Comparison of ENCODE assay signal across 9 mouse cellular contexts in genomic region chr13:55105953-55106691, GRCm38 (mm10). TPM values are rescaled to one million over a fixed set of nuclear protein-coding genes. Genes with fewer than 3 reads are reported as not detected.
DNase-seq lines count a peak whose midpoint lies in the region; ATAC-seq and TF ChIP-seq lines count a peak whose summit lies in the region.
"Had no signal": no experiment of that assay in that cellular context is flagged by ENCODE, and none has a peak within 500 bp of the region (broad histone marks: within the 10 kb centered on the region; RNA-seq: fewer than 3 reads in every experiment).

No protein-coding gene starts in this region.

- no peaks in the 10 kb centered on the region for H3K9me3 ChIP-seq in forebrain, embryonic 16.5 days (ENCODE audit: control insufficient read depth, low read length)
- no peaks in the 10 kb centered on the region for H3K9me3 ChIP-seq in midbrain, embryonic 15.5 days

- peak overlapping the region; percentile 69 for H3K4me3 ChIP-seq in cerebellum, adult 2 months (replicated peaks; ENCODE audit: insufficient read depth, low read depth, low read length)
- peak overlapping the region; percentile 92 for H3K4me3 ChIP-seq in forebrain, embryonic 16.5 days (replicated peaks; ENCODE audit: low read length)
- H3K4me3 ChIP-seq in midbrain, embryonic 15.5 days = peak overlapping the region; percentile 73

- peaks cover 4% of the 10 kb centered on the region for H3K4me1 ChIP-seq in cerebellum, adult 2 months (ENCODE audit: control insufficient read depth, insufficient read depth, low read length)
- peaks cover 14% of the 10 kb centered on the region for H3K4me1 ChIP-seq in forebrain, embryonic 16.5 days (replicated peaks; ENCODE audit: control insufficient read depth, insufficient read depth, low read length)
- peaks cover 15% of the 10 kb centered on the region for H3K4me1 ChIP-seq in midbrain, embryonic 15.5 days

- H3K9ac ChIP-seq in forebrain, embryonic 16.5 days (replicated peaks; ENCODE audit: low read depth, low read length) = peak overlapping the region; percentile 94
- peak overlapping the region; percentile 79 for H3K9ac ChIP-seq in midbrain, embryonic 15.5 days

- H3K36me3 ChIP-seq in forebrain, embryonic 16.5 days (ENCODE audit: control insufficient read depth, insufficient read depth) = peaks cover 2% of the 10 kb centered on the region; the same call in 1 of the 2 replicates
- 0 out of 2 replicates have a peak, but pooled peaks cover 3% of the 10 kb centered on the region for H3K36me3 ChIP-seq in midbrain, embryonic 15.5 days (replicated peaks)

- 7% methylated on average over 8 of the region's 8 CpGs for WGBS in cerebellum, adult 2 months
- 18% methylated on average over 8 of the region's 8 CpGs for WGBS in forebrain, embryonic 16.5 days
- 21% methylated on average over 8 of the region's 8 CpGs for WGBS in midbrain, embryonic 15.5 days

- H3K27me3 ChIP-seq in cerebellum, adult 2 months (ENCODE audit: control insufficient read depth, insufficient read depth, low read length) = no peaks in the 10 kb centered on the region
- no peaks in the 10 kb centered on the region for H3K27me3 ChIP-seq in forebrain, embryonic 16.5 days (replicated peaks; ENCODE audit: control insufficient read depth, insufficient read depth, low read length)
- H3K27me3 ChIP-seq in midbrain, embryonic 15.5 days (replicated peaks) = no peaks in the 10 kb centered on the region
- H3K27me3 ChIP-seq: Patski had no signal

- DNase-seq in heart, adult 11 months = peak; percentile 94
- no peak for DNase-seq in heart, adult 9 months (ENCODE audit: low spot score in 2 of 2)
- DNase-seq in A20 (ENCODE audit: low read depth, low spot score) = peak; percentile 37
- DNase-seq in cerebellum, adult 2 months = peak; percentile 28 to 33
- DNase-seq in kidney, postnatal 10 days = peak; percentile 10
- DNase-seq in frontal cortex, postnatal 10 days (ENCODE audit: low spot score in 2 of 2) = no peak

- TF ChIP-seq CTCF in cerebellum, adult 2 months (IDR thresholded peaks at IDR 0.05; ENCODE audit: borderline replicate concordance, insufficient read depth, low read depth, low read length) = no peak

- no peak for TF ChIP-seq POLR2A in cerebellum, adult 2 months (IDR thresholded peaks at IDR 0.05; ENCODE audit: borderline replicate concordance, insufficient read depth, low read length)

- no peak overlapping the region for H3K27ac ChIP-seq in cerebellum, adult 2 months (ENCODE audit: insufficient read depth, low read length)
- H3K27ac ChIP-seq in forebrain, embryonic 16.5 days (ENCODE audit: low read length) = no peak overlapping the region
- H3K27ac ChIP-seq in midbrain, embryonic 15.5 days = peak overlapping the region; percentile 82

- H3K4me2 ChIP-seq in forebrain, embryonic 16.5 days (ENCODE audit: low read length) = peak overlapping the region; percentile 84
- H3K4me2 ChIP-seq in midbrain, embryonic 15.5 days = peak overlapping the region; percentile 80

- ATAC-seq in forebrain, embryonic 16.5 days = no peak
- no peak for ATAC-seq in midbrain, embryonic 15.5 days (replicated peaks)

RNA-seq across cellular contexts. Expression of gene Zfp346, which starts 1.0 kb away (rescaled TPM):
- 48.5 and 52.5 TPM in 2 replicates for polyA plus RNA-seq in cerebellum, adult 2 months (2012; rRNA removed)
- 22.7 and 26.3 TPM in 2 replicates for polyA plus RNA-seq in forebrain, embryonic 16.5 days (2015; fragmentation: Nextera tagmentation; extraction: Ambion mirVana)
- 28.9 and 32.6 TPM in 2 replicates for polyA plus RNA-seq in midbrain, embryonic 15.5 days (2015; fragmentation: Nextera tagmentation; extraction: Ambion mirVana)

RNA-seq across cellular contexts. Expression of gene Uimc1, which starts 6.0 kb away (rescaled TPM):
- 24.0 and 24.8 TPM in 2 replicates for polyA plus RNA-seq in cerebellum, adult 2 months (2012; rRNA removed)
- polyA plus RNA-seq in forebrain, embryonic 16.5 days (2015; fragmentation: Nextera tagmentation; extraction: Ambion mirVana) = 25.7 and 26.2 TPM in 2 replicates
- polyA plus RNA-seq in midbrain, embryonic 15.5 days (2015; fragmentation: Nextera tagmentation; extraction: Ambion mirVana) = 17.7 and 21.5 TPM in 2 replicates

RNA-seq across cellular contexts. Expression of gene Gm17617, which starts 27.2 kb away (rescaled TPM):
- not detected in 2 replicates for polyA plus RNA-seq in cerebellum, adult 2 months (2012; rRNA removed)
- polyA plus RNA-seq in forebrain, embryonic 16.5 days (2015; fragmentation: Nextera tagmentation; extraction: Ambion mirVana) = not detected in 2 replicates
- not detected in 2 replicates for polyA plus RNA-seq in midbrain, embryonic 15.5 days (2015; fragmentation: Nextera tagmentation; extraction: Ambion mirVana)
- polyA plus RNA-seq: Patski had no signal

RNA-seq across cellular contexts. Expression of gene Fgfr4, which starts 46.3 kb away (rescaled TPM):
- 0.05 and 0.16 TPM in 2 replicates for polyA plus RNA-seq in cerebellum, adult 2 months (2012; rRNA removed)
- polyA plus RNA-seq in forebrain, embryonic 16.5 days (2015; fragmentation: Nextera tagmentation; extraction: Ambion mirVana) = 0.67 and 1.4 TPM in 2 replicates
- polyA plus RNA-seq in midbrain, embryonic 15.5 days (2015; fragmentation: Nextera tagmentation; extraction: Ambion mirVana) = 0.37 and 0.50 TPM in 2 replicates

Comparison
In these comparisons a context has a peak if more than half of its experiments do, and no peak if none do; other contexts are left out.
1. DNase-seq: peak in heart, adult 11 months (single experiment), A20 (single experiment), cerebellum, adult 2 months (2 of 2) and kidney, postnatal 10 days (single experiment); none in heart, adult 9 months (0 of 2) and frontal cortex, postnatal 10 days (0 of 2).
2. Peak in every context shown above with its lines, with median percentiles within 50 percentile points of each other: H3K4me3 ChIP-seq.